Comparison of ENCODE assay signal across 9 mouse cellular contexts in the genomic region with DNA sequence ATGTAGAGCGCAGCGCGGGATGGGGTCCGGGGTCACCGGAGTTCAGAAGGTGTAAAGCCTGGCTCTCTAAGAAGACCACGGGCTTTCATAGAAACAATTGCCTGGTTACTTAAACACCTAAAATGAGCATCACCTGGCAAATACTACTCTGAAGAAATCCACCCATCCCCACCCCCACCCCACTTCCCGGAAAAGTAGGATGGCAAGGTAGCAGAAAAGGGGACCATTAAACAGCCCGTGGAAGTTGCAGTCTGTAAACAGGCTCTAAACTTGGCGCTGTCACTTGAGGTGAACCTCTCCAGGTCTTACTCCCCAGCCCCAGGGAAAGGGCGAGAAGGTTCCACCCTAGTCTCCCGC. TPM values are rescaled to one million over a fixed set of nuclear protein-coding genes. Genes with fewer than 3 reads are reported as not detected.
DNase-seq lines count a peak whose midpoint lies in the region; ATAC-seq lines count a peak whose summit lies in the region.
"Had no signal": no experiment of that assay in that cellular context is flagged by ENCODE, and none has a peak within 500 bp of the region (broad histone marks: within the 10 kb centered on the region; RNA-seq: fewer than 3 reads in every experiment).

No protein-coding gene starts in this region.

- peak overlapping the region; percentile 100 for H3K4me2 ChIP-seq in heart, embryonic 14.5 days (ENCODE audit: low read length)
- H3K4me2 ChIP-seq in hindbrain, embryonic 13.5 days: peak overlapping the region; percentile 98
- H3K4me2 ChIP-seq in midbrain, embryonic 13.5 days (replicated peaks): peak overlapping the region; percentile 99

- intact Hi-C loops in heart, postnatal 10 days (cut with DNase I): no loop called here

- no peak overlapping the region for H3K27ac ChIP-seq in heart, embryonic 14.5 days (replicated peaks in 1 of 2; ENCODE audit: control insufficient read depth in 1 of 2, insufficient read depth in 1 of 2, low read depth in 2 of 2, low read length in 2 of 2)
- H3K27ac ChIP-seq in brown adipose tissue, adult 24 weeks (replicated peaks; ENCODE audit: low read depth, low read length): no peak overlapping the region
- H3K27ac ChIP-seq in hindbrain, embryonic 13.5 days: peak overlapping the region; percentile 91
- peak overlapping the region; percentile 86 for H3K27ac ChIP-seq in midbrain, embryonic 13.5 days

- peak overlapping the region; percentile 64 for H3K9ac ChIP-seq in heart, embryonic 14.5 days (ENCODE audit: low read length)
- H3K9ac ChIP-seq in hindbrain, embryonic 13.5 days: peak overlapping the region; percentile 89
- peak overlapping the region; percentile 83 for H3K9ac ChIP-seq in midbrain, embryonic 13.5 days (replicated peaks)

- no peak for ATAC-seq in heart, embryonic 14.5 days (ENCODE audit: insufficient number of reproducible peaks, insufficient read depth, low FRiP score, low read depth)
- no peak; the same call in 1 of the 2 replicates for ATAC-seq in hindbrain, embryonic 13.5 days (ENCODE audit: low FRiP score)
- no peak; the same call in 1 of the 2 replicates for ATAC-seq in midbrain, embryonic 13.5 days
- no peak for ATAC-seq in CD4-positive, CD25-positive, alpha-beta regulatory T cell, adult 4 months
- ATAC-seq in megakaryocyte-erythroid progenitor cell, adult 5-6 weeks (replicated peaks; ENCODE audit: low FRiP score, low TSS enrichment, poor library complexity, severe bottlenecking): no peak

- WGBS in heart, embryonic 14.5 days: under 1% methylated on average over 11 of the region's 11 CpGs
- WGBS in hindbrain, embryonic 13.5 days: 0% methylated on average over 11 of the region's 11 CpGs
- 0% methylated on average over 11 of the region's 11 CpGs for WGBS in midbrain, embryonic 13.5 days

- H3K27me3 ChIP-seq in heart, embryonic 14.5 days (ENCODE audit: control insufficient read depth, insufficient read depth, low read length): peaks cover 87% of the 10 kb centered on the region
- H3K27me3 ChIP-seq in hindbrain, embryonic 13.5 days: peaks cover 70% of the 10 kb centered on the region
- H3K27me3 ChIP-seq in midbrain, embryonic 13.5 days: peaks cover 65% of the 10 kb centered on the region

- DNase-seq in heart, postnatal 10 days: no peak
- no peak for DNase-seq in adrenal gland, postnatal 4 days (ENCODE audit: low spot score in 2 of 2)

- H3K4me1 ChIP-seq in heart, embryonic 14.5 days (ENCODE audit: control insufficient read depth in 2 of 2, insufficient read depth in 2 of 2, low read length in 2 of 2): peaks cover 0 to 10% of the 10 kb centered on the region in 2 experiments; a peak in 3 of 4 replicates
- no peaks in the 10 kb centered on the region for H3K4me1 ChIP-seq in brown adipose tissue, adult 24 weeks (ENCODE audit: control insufficient read depth, insufficient read depth, insufficient read length, low read length)
- peaks cover 38% of the 10 kb centered on the region for H3K4me1 ChIP-seq in hindbrain, embryonic 13.5 days (replicated peaks)
- peaks cover 35% of the 10 kb centered on the region for H3K4me1 ChIP-seq in midbrain, embryonic 13.5 days (replicated peaks)

- H3K9me3 ChIP-seq in heart, embryonic 14.5 days (ENCODE audit: control insufficient read depth, low read length): no peaks in the 10 kb centered on the region
- H3K9me3 ChIP-seq in hindbrain, embryonic 13.5 days: no peaks in the 10 kb centered on the region
- H3K9me3 ChIP-seq in midbrain, embryonic 13.5 days: no peaks in the 10 kb centered on the region

- H3K36me3 ChIP-seq in heart, embryonic 14.5 days (ENCODE audit: control insufficient read depth, insufficient read depth, low read length): no peaks in the 10 kb centered on the region
- H3K36me3 ChIP-seq in hindbrain, embryonic 13.5 days: no peaks in the 10 kb centered on the region
- no peaks in the 10 kb centered on the region for H3K36me3 ChIP-seq in midbrain, embryonic 13.5 days

- peak overlapping the region; percentile 53 to 73 for H3K4me3 ChIP-seq in heart, embryonic 14.5 days (ENCODE audit: control insufficient read depth in 1 of 2, insufficient read depth in 1 of 2, low read depth in 1 of 2, low read length in 2 of 2)
- peak overlapping the region; percentile 49 for H3K4me3 ChIP-seq in brown adipose tissue, adult 24 weeks (ENCODE audit: insufficient read depth, low read depth, low read length)
- H3K4me3 ChIP-seq in hindbrain, embryonic 13.5 days: peak overlapping the region; percentile 76
- peak overlapping the region; percentile 67 for H3K4me3 ChIP-seq in midbrain, embryonic 13.5 days (replicated peaks)
- H3K4me3 ChIP-seq: myocyte had no signal

RNA-seq across cellular contexts. Expression of a gene that starts 0.6 kb away (rescaled TPM):
- 0.61 and 1.3 TPM in 2 replicates for polyA plus RNA-seq in heart, embryonic 14.5 days (2014; fragmentation: Nextera tagmentation; extraction: Ambion mirVana)
- total RNA-seq in heart, postnatal 10 days (2021): under 1 TPM; 0.41 to 0.52 TPM
- polyA plus RNA-seq in brown adipose tissue, adult 24 weeks (2012; ENCODE audit: insufficient read depth, insufficient read length, missing spikeins): 0.42 TPM in 1 of 2 replicates, not detected in the other
- polyA plus RNA-seq in hindbrain, embryonic 13.5 days (2015; fragmentation: Nextera tagmentation; extraction: Ambion mirVana): 42.0 and 47.7 TPM in 2 replicates
- polyA plus RNA-seq in midbrain, embryonic 13.5 days (2015; fragmentation: Nextera tagmentation; extraction: Ambion mirVana): 28.6 and 35.6 TPM in 2 replicates
- 1 to 10 TPM; 3.0 TPM for total RNA-seq in adrenal gland, postnatal 4 days (2021)
- not detected for polyA plus RNA-seq in CD4-positive, CD25-positive, alpha-beta regulatory T cell, adult 4 months (2017; shearing (Covaris generic))
- total RNA-seq in megakaryocyte-erythroid progenitor cell, adult 5-6 weeks (2014; fragmentation: Nextera tagmentation): not detected in 2 replicates
- total RNA-seq in megakaryocyte-erythroid progenitor cell, adult 5-6 weeks (2017): not detected in 2 replicates

Comparison
In these comparisons a context has a peak if more than half of its experiments do, and no peak if none do; other contexts are left out.
1. H3K27ac ChIP-seq: peak in hindbrain, embryonic 13.5 days (single experiment) and midbrain, embryonic 13.5 days (single experiment); none in heart, embryonic 14.5 days (0 of 2) and brown adipose tissue, adult 24 weeks (single experiment).
2. RNA of a gene that starts 0.6 kb away (polyA plus RNA-seq): 42.0 to 47.7 TPM in hindbrain, embryonic 13.5 days and 28.6 to 35.6 TPM in midbrain, embryonic 13.5 days; 0.61 to 1.3 TPM in heart, embryonic 14.5 days, 0.42 TPM in brown adipose tissue, adult 24 weeks and not detected in CD4-positive, CD25-positive, alpha-beta regulatory T cell, adult 4 months; every median in the first group is over 10 times any median in the second.
3. Peak in every context shown above with its lines, with median percentiles within 50 percentile points of each other: H3K4me2 ChIP-seq, H3K4me3 ChIP-seq and H3K9ac ChIP-seq.